Mouse (Mus musculus) common myeloid progenitor, adult 5-6 weeks (primary cell): ENCODE data around the gene Mamld1. TPM values are rescaled to one million over a fixed set of nuclear protein-coding genes. Genes with fewer than 3 reads are reported as not detected.
A peak's percentile ranks its signal among the peaks of the same experiment; 100 is the strongest.

ENCODE experiments used
- ATAC-seq: replicated peaks from 2 replicates; pipeline ENCODE4 v1.8.0; 2016; ENCODE audit warnings: low read depth, mild to moderate bottlenecking, moderate TSS enrichment, inconsistent platforms; ENCODE audit not compliant: poor library complexity, severe bottlenecking
- total RNA-seq: library from RNA; stranded (forward); fragments of 200-1000, 187-1606 nt; gene quantifications from 2 replicates; pipeline ENCODE4 v1.2.3, GENCODE M21; 2017

The Mamld1 gene
- total RNA-seq, 1 experiment from 2014 or later: not detected

- no peak for ATAC-seq
These were observed 75.0 kb downstream of the Mamld1 start for GRCm38 (mm10) chrX:71125013-71125412.

- 0 out of 2 replicates have a peak, but pooled peaks have one; percentile 60 for ATAC-seq
These were observed 81.4 kb downstream of the Mamld1 start for GRCm38 (mm10) chrX:71131464-71131863.

- no peak for ATAC-seq
These were observed 91.3 kb downstream of the Mamld1 start for GRCm38 (mm10) chrX:71141390-71141789.

DNA sequence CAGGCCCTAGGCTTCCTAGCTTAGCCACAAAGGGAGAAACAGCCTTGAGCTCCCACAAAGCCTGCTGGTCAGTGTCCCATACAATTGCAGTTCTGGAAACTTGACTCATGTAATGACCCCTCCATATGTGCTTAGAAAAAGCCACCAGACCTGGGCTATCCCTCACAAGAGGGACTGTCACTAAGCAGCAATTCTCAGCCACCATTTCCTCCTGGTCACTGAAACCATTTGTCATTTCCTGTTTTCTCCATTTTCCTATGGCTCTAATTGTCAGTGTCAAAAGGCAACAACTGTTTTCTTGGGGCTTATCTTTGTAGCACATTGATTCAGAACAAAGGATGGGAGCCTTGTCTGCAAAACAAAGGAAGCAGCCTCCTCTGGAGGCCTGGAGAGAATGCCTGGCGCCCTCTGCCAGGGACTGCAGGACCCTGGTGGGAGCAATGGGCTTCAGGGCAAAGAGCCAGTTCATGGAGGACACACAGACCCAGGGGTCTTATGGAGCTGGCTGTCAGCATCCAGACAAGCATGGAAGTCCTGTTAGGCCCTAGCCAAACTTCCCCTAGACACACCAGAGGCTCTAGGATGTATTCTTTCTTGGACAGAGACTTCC is 99.5 kb downstream of the Mamld1 start:
- peak; percentile 56 for ATAC-seq

DNA sequence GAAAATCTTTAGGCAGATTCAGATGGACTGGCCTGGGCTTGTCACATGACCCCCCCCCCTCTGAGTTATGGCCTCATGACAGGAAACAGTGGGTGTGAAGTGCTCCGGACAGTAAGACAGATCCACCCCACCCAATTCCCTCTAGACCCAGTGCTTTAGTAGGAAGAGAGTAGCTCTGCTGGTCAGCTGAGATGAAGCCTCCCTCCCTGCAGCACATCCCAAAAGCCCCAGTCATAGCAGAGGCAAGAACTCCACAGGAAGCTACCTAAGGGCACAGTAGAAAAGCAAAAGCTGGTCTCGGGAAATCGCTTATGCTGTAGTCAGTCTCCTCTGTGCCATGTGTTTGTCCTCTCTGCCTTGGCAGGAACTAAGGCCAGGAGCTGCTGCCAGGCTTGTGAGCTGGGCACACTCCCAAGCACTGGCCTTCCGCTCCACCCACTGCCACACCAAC is 100.5 kb downstream of the Mamld1 start:
- ATAC-seq: no peak

DNA sequence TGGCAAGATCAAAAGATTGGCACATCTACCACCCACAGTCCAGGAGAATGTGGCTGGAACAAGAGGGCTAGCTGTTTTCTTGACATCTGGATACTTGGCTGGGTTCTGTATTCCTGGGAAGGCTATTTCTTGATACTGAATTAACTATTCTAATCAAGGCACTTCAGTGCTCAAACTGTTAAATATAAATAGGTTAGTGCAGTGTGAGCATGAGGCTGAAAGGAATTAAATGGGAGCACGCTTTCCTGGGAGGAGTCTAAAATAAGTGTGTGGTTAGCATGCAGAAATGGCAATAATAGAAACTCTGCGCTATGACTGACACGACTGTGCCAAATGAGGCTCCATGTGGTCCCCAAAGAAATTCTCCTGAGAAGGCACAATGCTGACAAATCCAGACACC is 131.5 kb downstream of the Mamld1 start:
- ATAC-seq: no peak

- no peak for ATAC-seq
These were observed 133.6 kb downstream of the Mamld1 start for GRCm38 (mm10) chrX:71183671-71184070.

GRCm38 (mm10) chrX:71186396-71186795 is 136.3 kb downstream of the Mamld1 start:
- ATAC-seq: no peak

DNA sequence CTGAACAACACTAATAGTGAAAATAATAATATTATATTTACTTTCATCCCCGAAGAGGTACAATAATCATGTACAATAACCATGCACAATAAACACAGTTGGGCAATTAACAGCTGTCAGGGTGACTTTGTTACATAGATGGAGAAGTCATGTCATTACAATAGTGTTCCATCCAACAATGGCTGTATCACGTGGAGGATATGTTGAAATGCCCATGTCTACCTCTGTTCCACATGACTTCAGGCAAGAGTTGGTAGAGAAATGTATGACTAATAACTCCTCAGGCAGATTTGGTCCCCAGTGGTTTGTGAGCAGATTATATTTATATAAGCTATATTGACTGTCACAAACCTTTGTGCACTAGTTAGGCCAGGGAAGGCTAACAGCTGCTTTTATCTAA is 154.7 kb downstream of the Mamld1 start:
- ATAC-seq: no peak

Other genes starting within 250 kb of the Mamld1 start
- 16.3 and 20.1 TPM in 2 replicates for gene Mtm1, start 160.5 kb downstream of the Mamld1 start, total RNA-seq